Mouse (Mus musculus) erythroid progenitor cell, adult 5-6 weeks (primary cell): ENCODE results near the gene Ppp2r5b. TPM values are rescaled to one million over a fixed set of nuclear protein-coding genes. Genes with fewer than 3 reads are reported as not detected.
A peak's percentile ranks its signal among the peaks of the same experiment; 100 is the strongest.

Source experiments
- ATAC-seq: replicated peaks from 2 replicates; pipeline ENCODE4 v1.8.0; 2016; ENCODE audit warnings: moderate number of reproducible peaks, mild to moderate bottlenecking, moderate TSS enrichment, inconsistent platforms; ENCODE audit not compliant: poor library complexity, low FRiP score, severe bottlenecking
- total RNA-seq, 2 experiments: library from RNA; stranded (forward) in 1 of 2; stranded (reverse) in 1 of 2; fragments of 150-400 nt in 1 of 2; fragments of 186-747, 209-891 nt in 1 of 2; gene quantifications; 2 replicates each; pipeline versions ENCODE4 v1.2.3 to v1.2.4; 2015 to 2017; ENCODE audit warnings: low replicate concordance in 2 of 2

Ppp2r5b gene
- total RNA-seq, 2 experiments from 2014 or later, result 79.6 to 117 TPM

DNA sequence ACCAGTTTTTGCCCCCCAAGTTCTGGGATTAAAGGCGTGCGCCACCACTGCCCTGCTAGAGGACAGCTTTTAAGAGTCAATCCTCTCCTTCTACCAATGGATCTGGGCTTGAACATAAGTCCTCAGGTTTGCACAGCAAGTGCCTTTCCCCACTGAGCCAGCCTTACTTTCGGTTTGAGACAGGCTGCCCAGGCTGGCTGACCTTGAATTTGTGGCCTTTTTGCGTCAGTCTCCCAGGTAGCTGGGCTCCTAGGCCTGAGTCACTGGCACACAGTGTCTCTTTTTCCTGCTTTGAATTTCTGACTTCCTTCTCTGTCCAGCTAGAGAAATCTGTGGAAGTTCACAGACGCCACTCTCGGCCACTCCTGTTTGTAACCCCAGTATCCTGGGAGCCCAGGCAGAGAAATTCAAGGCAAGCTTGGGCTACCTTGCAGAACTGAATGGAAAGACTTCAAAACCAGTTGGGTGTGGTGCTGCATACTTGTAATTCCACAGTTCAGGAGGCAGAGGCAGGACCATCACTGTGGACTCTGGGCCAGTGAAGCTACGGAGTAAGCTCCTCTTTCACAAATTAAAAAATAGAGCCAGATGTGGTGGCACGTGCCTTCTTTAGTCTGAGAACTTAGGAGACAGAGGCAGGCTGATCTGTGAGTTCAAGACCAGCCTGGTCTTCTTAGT is 34.3 kb upstream of the Ppp2r5b start:
- ATAC-seq, result no peak

- no peak for ATAC-seq
These were observed 33.0 kb upstream of the Ppp2r5b start for GRCm38 (mm10) chr19:6268670-6269132.

- ATAC-seq, result peak; percentile 82
These were observed 32.5 kb upstream of the Ppp2r5b start for GRCm38 (mm10) chr19:6268170-6268528.

DNA sequence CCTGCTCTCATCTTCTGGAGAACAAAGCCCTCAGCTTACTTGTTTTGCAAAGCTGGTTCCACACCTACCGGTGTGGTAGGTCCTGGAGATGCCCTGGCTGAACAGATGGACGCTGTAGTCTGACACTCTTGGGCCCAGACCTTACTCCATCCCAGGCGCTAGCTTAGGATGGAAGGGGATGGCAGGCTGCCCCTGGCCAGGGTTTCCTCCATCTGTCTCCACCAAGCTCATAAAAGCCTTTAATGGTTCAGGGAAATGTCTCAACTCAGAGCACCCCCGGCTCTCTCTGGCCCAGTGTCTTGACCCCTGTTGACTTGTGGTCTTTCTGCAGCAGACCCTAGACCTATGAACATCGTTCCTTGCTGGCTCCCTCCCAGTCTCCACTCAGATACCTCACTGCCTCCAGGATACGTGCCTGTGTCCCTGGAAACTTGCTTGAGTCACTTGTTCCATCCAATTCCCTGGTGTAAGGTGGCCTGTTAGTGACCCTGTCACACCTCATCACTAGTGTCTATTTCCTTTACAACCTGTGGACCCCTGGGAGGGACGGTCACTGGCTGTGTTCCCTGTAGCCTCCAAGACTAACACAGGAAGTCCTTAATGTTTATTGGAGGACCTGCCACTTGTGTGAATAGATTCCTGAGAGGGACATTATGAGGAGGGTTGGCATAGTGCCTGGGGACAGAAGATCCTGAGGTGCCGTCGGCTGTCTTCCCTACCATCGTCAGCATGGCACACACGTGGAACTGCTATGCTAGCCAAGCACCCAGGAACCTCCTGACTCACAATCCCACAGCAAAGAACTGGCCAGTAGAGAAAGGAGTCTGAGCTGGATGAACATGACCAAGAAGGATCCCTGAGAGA is 31.9 kb upstream of the Ppp2r5b start:
- 0 out of 2 replicates have a peak, but pooled peaks have one; percentile 2 for ATAC-seq

DNA sequence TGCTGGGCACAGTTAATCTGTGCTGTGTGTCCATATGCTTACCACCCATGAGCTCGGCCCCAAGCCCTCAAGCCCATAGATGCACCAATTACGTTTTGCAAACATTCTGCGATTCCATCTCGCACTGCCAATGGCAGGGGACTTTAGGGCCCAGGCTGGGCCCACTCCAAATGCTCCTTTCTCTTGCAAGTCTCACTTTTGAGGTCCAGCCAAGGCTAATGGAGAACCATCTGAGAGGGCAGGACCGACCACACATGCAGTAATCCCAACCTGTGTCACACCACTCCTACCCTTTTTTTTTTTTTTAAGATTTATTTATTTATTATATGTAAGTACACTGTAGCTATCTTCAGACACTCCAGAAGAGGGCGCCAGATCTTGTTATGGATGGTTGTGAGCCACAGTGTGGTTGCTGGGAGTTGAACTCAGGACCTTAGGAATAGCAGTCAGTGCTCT is 30.1 kb upstream of the Ppp2r5b start:
- no peak for ATAC-seq

DNA sequence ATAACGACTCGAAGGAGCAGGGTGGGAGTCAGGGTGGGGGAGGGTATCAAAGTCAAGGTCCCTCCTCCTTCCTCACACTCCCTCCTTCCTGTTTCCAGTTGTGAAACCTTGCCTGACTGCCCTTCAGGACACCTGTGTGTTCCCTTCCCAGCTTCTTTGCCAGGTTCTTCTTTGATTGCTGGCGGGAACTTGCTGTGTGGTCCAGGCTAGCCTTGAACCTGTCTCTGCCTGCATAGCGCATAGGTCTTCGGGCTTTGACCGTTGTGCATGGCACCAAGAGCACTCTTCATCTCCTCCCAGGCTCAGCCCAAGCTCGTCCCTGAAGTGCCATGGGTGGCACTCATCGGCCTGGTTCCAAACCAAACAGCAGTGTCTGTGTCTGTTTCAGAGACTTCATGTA is 29.3 kb upstream of the Ppp2r5b start:
- ATAC-seq, result no peak

- no peak for ATAC-seq
These were observed 28.5 kb upstream of the Ppp2r5b start for GRCm38 (mm10) chr19:6264200-6264599.

DNA sequence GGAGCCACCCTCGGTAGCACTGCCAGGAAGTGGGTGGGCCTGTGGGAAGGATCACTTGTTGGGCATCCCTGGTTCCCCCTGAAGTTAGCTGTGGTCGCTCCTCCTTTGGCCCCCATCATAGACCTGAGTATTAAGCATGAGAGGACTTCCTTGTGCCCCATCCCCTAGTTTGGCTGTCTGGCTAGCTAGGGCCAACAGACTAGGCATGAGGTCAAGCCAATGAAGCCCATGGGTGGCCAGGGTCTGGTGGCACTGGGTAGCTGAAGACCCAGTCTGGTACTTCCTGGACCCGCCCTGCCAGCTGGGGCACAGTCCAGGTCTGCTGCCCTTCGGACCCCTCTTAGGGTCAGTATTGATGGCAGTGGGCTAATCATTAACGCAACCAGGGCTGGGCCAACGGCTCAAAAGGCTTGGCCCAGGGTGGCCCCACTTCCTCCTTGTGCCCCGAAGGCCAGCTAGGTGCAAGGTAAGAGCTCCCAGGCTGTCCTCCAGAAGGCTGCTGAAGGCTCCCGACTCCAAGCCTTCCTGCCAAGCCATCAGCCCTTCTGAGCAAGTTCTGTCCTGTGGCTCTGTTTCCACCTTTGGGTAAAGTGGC is 27.3 kb upstream of the Ppp2r5b start:
- ATAC-seq, result no peak

DNA sequence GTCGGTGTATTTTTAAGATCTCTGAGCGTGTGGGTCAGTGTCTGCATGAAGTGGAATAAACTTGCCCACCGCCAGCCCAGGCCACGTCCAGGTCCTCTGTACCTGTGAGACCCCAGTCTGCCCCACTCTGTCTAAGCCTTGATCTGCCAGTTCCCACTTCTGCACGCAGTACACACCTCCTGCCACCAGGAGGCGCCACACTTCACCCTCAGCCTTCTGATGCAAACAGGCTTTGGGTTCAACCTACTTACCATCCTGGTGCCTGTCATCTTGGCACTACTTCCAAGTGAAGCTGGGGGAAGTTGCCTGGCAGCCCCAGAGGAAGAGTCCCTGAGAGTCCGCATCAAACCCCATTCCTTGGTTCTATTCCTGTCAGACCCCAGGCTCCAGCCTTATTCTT is 26.6 kb upstream of the Ppp2r5b start:
- peak; percentile 61; the same call in 1 of the 2 replicates for ATAC-seq

- no peak for ATAC-seq
These were observed 25.7 kb upstream of the Ppp2r5b start for GRCm38 (mm10) chr19:6261379-6261778.

GRCm38 (mm10) chr19:6260946-6261345 is 25.3 kb upstream of the Ppp2r5b start:
- no peak for ATAC-seq

- no peak for ATAC-seq
These were observed 24.8 kb upstream of the Ppp2r5b start for GRCm38 (mm10) chr19:6260428-6260827.

DNA sequence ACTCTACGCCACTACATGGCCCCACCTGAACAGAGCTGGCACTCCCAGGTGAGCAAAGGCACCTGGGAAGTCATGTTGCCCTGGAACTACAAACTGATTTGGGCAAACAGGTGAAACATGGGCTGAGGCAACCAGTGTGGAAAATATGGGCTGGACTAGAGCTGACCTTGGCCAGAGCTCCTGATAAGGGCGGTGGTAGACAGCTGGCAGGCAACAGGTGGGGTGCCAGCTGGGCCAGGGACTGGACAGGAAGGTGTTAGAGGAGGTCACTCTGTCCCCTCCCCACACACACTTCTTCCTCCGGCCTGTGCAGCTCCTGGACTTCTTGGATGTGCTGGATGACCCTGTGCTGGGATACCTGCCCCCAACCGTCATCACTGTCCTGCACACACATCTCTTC is 17.3 kb upstream of the Ppp2r5b start:
- no peak for ATAC-seq

GRCm38 (mm10) chr19:6247526-6248300 is 12.0 kb upstream of the Ppp2r5b start:
- ATAC-seq, result no peak

GRCm38 (mm10) chr19:6245806-6246205 is 10.1 kb upstream of the Ppp2r5b start:
- no peak for ATAC-seq

- no peak for ATAC-seq
These were observed 7.6 kb upstream of the Ppp2r5b start for GRCm38 (mm10) chr19:6243226-6243625.

- ATAC-seq, result peak; percentile 44
These were observed 6.6 kb upstream of the Ppp2r5b start for GRCm38 (mm10) chr19:6242281-6242680.

DNA sequence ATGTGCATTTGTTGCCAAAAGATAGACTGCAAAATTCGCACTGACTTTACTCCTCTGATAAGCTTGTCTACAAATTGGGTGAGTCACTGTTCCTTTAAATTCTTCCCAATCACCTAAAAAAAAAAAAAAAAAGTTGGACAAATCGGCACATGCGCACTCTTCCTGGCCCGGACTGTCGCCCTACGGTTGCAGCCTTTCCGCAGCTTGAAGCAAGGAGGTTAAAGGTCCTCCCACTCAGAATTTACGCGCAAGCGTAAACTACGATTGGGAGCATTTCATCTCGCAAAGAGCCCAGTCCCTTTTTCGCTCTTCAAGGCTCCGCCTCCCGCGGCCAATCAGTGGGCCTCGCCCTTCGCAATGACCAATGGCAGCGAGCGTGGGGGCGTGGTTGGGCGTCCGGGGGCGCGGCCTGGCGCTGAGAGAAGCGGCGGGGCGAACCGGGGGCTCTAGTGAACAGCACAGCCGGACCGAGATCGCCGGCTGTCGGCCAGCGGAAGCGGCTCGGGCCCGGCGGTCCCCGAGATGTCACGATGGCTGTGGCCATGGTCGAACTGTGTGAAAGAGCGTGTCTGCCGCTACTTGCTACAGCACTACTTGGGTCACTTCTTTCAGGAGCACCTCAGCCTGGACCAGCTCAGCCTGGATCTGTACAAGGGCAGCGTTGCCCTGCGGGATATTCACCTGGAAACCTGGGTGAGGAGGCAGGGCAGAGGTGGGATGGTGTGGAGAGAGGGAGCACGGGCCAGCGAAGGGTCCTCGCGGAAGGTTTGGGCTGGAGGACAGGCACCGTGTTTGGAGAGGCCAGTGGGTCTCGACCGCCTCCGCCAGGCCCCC is 5.8 kb upstream of the Ppp2r5b start, which contains the start of gene Atg2a:
TSS of gene Atg2a (plus strand) at position 395 of the 834 bp plus-strand sequence.
- ATAC-seq, result peak; percentile 86

GRCm38 (mm10) chr19:6240725-6241124 is 5.1 kb upstream of the Ppp2r5b start:
- no peak for ATAC-seq
